Mouse (Mus musculus) neural tube, embryonic 12.5 days (tissue): ENCODE results near the gene Vamp8. TPM values are rescaled to one million over a fixed set of nuclear protein-coding genes. Genes with fewer than 3 reads are reported as not detected.

ENCODE experiments used
- ATAC-seq: fragments of 200-750 bp; cut with Nextera tagmentation; 2 replicates; pipeline ENCODE4 v1.8.0; 2017; ENCODE audit warnings: low read depth, mild to moderate bottlenecking, moderate TSS enrichment, moderate library complexity; ENCODE audit not compliant: low FRiP score
- H3K27ac ChIP-seq: fragments of 300-500 bp; sonication (generic); 2 replicates; pipeline ENCODE4 v1.5.1; 2016
- H3K27me3 ChIP-seq: fragments of 300-500 bp; sonication (generic); replicated peaks from 2 replicates; pipeline ENCODE4 v1.6.1; 2016; ENCODE audit warnings: mild to moderate bottlenecking
- H3K36me3 ChIP-seq: fragments of 300-500 bp; sonication (generic); 2 replicates; pipeline ENCODE4 v1.6.1; 2016; ENCODE audit warnings: mild to moderate bottlenecking
- H3K4me1 ChIP-seq: fragments of 300-500 bp; sonication (generic); 2 replicates; pipeline ENCODE4 v1.6.1; 2016
- H3K4me2 ChIP-seq: fragments of 300-500 bp; sonication (generic); replicated peaks from 2 replicates; pipeline ENCODE4 v1.6.1; 2016; ENCODE audit warnings: mild to moderate bottlenecking
- H3K4me3 ChIP-seq: fragments of 300-500 bp; sonication (generic); 2 replicates; pipeline ENCODE4 v1.5.1; 2016
- H3K9ac ChIP-seq: fragments of 300-500 bp; sonication (generic); 2 replicates; pipeline ENCODE4 v1.6.1; 2016; ENCODE audit warnings: mild to moderate bottlenecking
- H3K9me3 ChIP-seq: fragments of 300-500 bp; sonication (generic); 2 replicates; pipeline ENCODE4 v1.6.1; 2016; ENCODE audit warnings: mild to moderate bottlenecking
- WGBS: fragments of 180-500 bp; shearing (Covaris S2); methylation state at CpG from one replicate; pipeline ENCODE4 v1.1.7; 2016; 5-methylcytosine and 5-hydroxymethylcytosine counted together
- polyA plus RNA-seq: library from polyadenylated mRNA; unstranded; fragments of >200 nt; fragmentation: Nextera tagmentation; extraction: Ambion mirVana; gene quantifications from 2 replicates; pipeline ENCODE4 v1.2.1, GENCODE M21; 2016

The Vamp8 gene
- polyA plus RNA-seq = 31.8 and 34.6 TPM in 2 replicates

- peak; percentile 48; the same call in 1 of the 2 replicates for ATAC-seq
- peak within 1 kb of the TSS; percentile 58 for H3K4me2 ChIP-seq
These were observed at the start of gene Vamp8 for GRCm38 (mm10) chr6:72389941-72390771. TSS of gene Vamp8 (minus strand) at chr6:72390703.

GRCm38 (mm10) chr6:72439355-72440185 is 49.1 kb upstream of the Vamp8 start, which contains the start of gene Mat2a:
TSS of gene Mat2a (minus strand) at chr6:72439558.
- Histone ChIP-seq H3K27ac (peak within 1 kb of the TSS; percentile 92), H3K27me3 (no peaks in the 10 kb centered on the region), H3K4me1 (peaks cover 15% of the 10 kb centered on the region), H3K4me3 (peak within 1 kb of the TSS; percentile 95), H3K4me2 (peak within 1 kb of the TSS; percentile 76), H3K9me3 (no peaks in the 10 kb centered on the region), H3K9ac (peak within 1 kb of the TSS; percentile 99), H3K36me3 (peaks cover 23% of the 10 kb centered on the region)
- ATAC-seq = peak; percentile 88
- WGBS = under 1% methylated on average over 77 of the region's 77 CpGs

More at GRCm38 (mm10) chr6:72389941-72390771, at the start of gene Vamp8:
- Histone ChIP-seq H3K9ac (peak within 1 kb of the TSS; percentile 45), H3K27me3 (peaks cover 15% of the 10 kb centered on the region; the same call in 1 of the 2 replicates), H3K4me1 (peaks cover 11% of the 10 kb centered on the region; the same call in 1 of the 2 replicates), H3K9me3 (no peaks in the 10 kb centered on the region), H3K4me3 (peak within 1 kb of the TSS; percentile 34), H3K27ac (no peak within 1 kb of the TSS), H3K36me3 (no peaks in the 10 kb centered on the region)
- 2% methylated on average over 33 of the region's 33 CpGs for WGBS

DNA sequence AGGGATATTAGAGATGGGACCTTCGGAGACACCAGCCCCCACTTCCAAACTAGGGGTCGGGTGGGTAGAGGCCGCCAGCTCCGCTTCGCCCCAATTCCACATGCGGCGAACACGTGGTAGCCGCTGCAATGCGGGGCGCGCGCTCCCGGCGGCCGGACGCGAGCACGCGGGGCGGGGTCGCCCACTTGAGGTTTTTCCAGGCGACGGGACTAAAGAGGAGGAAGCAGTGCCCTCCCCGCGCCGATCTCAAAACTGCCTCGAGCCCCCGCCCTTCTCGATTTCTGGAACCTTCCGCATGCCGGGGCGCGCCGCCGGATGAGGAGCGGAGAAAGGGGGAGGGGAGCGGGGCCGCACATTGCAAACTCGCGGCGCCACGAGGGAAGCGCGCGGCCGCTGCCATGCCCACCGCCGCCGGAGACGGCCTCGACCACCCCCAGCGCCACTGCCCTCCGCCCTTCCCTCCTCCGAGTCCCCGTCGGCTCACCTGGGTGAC is 48.4 kb upstream of the Vamp8 start:
- under 1% methylated on average over 57 of the region's 57 CpGs for WGBS
- no peaks in the 10 kb centered on the region for H3K27me3 ChIP-seq
- peak overlapping the region; percentile 99 for H3K9ac ChIP-seq
- H3K36me3 ChIP-seq = peaks cover 27% of the 10 kb centered on the region
- H3K27ac ChIP-seq = peak overlapping the region; percentile 92
- peak overlapping the region; percentile 76 for H3K4me2 ChIP-seq
- ATAC-seq = peak; percentile 31
- peaks cover 15% of the 10 kb centered on the region for H3K4me1 ChIP-seq
- peak overlapping the region; percentile 95 for H3K4me3 ChIP-seq
- no peaks in the 10 kb centered on the region for H3K9me3 ChIP-seq

DNA sequence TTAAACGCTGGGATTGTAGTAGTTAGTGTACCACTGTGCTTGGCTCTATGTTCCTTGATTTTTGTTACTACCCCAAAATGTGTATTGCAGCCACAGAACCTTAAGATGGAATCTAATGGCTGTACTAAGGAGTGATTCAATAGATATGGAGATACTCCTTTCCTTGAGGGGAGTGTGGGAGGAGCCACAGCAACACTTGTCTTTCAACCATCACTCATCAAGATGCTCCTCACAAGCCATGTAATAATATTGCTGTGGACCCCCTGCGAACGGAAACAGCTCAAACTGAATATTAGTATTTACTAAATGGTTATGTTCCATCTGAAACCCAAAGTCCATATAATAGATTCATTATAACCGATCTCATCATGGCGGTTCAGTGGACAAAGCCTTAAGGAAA is 47.7 kb upstream of the Vamp8 start:
- Histone ChIP-seq H3K36me3 (peaks cover 33% of the 10 kb centered on the region), H3K4me1 (peaks cover 15% of the 10 kb centered on the region), H3K27ac (no peak overlapping the region), H3K9ac (peak overlapping the region; percentile 99), H3K9me3 (no peaks in the 10 kb centered on the region), H3K4me3 (peak overlapping the region; percentile 95), H3K27me3 (no peaks in the 10 kb centered on the region), H3K4me2 (peak overlapping the region; percentile 76)
- ATAC-seq = no peak
- 2% methylated on average over 5 of the region's 5 CpGs for WGBS

GRCm38 (mm10) chr6:72432153-72432552 is 41.6 kb upstream of the Vamp8 start:
- no peak overlapping the region for H3K4me3 ChIP-seq
- ATAC-seq = no peak
- H3K4me2 ChIP-seq = no peak overlapping the region
- no peaks in the 10 kb centered on the region for H3K9me3 ChIP-seq
- peaks cover 62% of the 10 kb centered on the region for H3K36me3 ChIP-seq
- no peaks in the 10 kb centered on the region for H3K27me3 ChIP-seq
- 0 out of 2 replicates have a peak, but pooled peaks cover 7% of the 10 kb centered on the region for H3K4me1 ChIP-seq
- no peak overlapping the region for H3K9ac ChIP-seq
- 81% methylated on average over 2 of the region's 2 CpGs for WGBS
- no peak overlapping the region for H3K27ac ChIP-seq

GRCm38 (mm10) chr6:72430989-72431921 is 40.8 kb upstream of the Vamp8 start:
- no peak overlapping the region for H3K9ac ChIP-seq
- 0 out of 2 replicates have a peak, but pooled peaks have one; percentile 14 for ATAC-seq
- H3K4me3 ChIP-seq = no peak overlapping the region
- H3K36me3 ChIP-seq = peaks cover 63% of the 10 kb centered on the region
- 0 out of 2 replicates have a peak, but pooled peaks cover 5% of the 10 kb centered on the region for H3K4me1 ChIP-seq
- no peak overlapping the region for H3K4me2 ChIP-seq
- no peaks in the 10 kb centered on the region for H3K9me3 ChIP-seq
- H3K27me3 ChIP-seq = no peaks in the 10 kb centered on the region
- no peak overlapping the region for H3K27ac ChIP-seq
- WGBS = 26% methylated on average over 5 of the region's 5 CpGs

GRCm38 (mm10) chr6:72429061-72429842 is 38.7 kb upstream of the Vamp8 start:
- Histone ChIP-seq H3K4me1 (0 out of 2 replicates have a peak, but pooled peaks cover 5% of the 10 kb centered on the region), H3K4me2 (no peak overlapping the region), H3K36me3 (peaks cover 63% of the 10 kb centered on the region), H3K27ac (no peak overlapping the region), H3K27me3 (no peaks in the 10 kb centered on the region), H3K4me3 (no peak overlapping the region), H3K9me3 (no peaks in the 10 kb centered on the region), H3K9ac (no peak overlapping the region)
- ATAC-seq = no peak
- 88% methylated on average over 21 of the region's 21 CpGs for WGBS

GRCm38 (mm10) chr6:72428036-72428435 is 37.5 kb upstream of the Vamp8 start:
- Histone ChIP-seq H3K4me3 (no peak overlapping the region), H3K9me3 (no peaks in the 10 kb centered on the region), H3K27ac (no peak overlapping the region), H3K36me3 (peaks cover 66% of the 10 kb centered on the region), H3K9ac (no peak overlapping the region), H3K4me2 (no peak overlapping the region), H3K4me1 (0 out of 2 replicates have a peak, but pooled peaks cover 5% of the 10 kb centered on the region), H3K27me3 (no peaks in the 10 kb centered on the region)
- peak; percentile 86 for ATAC-seq
- 37% methylated on average over 8 of the region's 8 CpGs for WGBS

- Histone ChIP-seq H3K9ac (no peak overlapping the region), H3K9me3 (no peaks in the 10 kb centered on the region), H3K27ac (no peak overlapping the region), H3K4me3 (no peak overlapping the region), H3K4me1 (0 out of 2 replicates have a peak, but pooled peaks cover 5% of the 10 kb centered on the region), H3K4me2 (no peak overlapping the region), H3K27me3 (no peaks in the 10 kb centered on the region), H3K36me3 (peaks cover 74% of the 10 kb centered on the region)
- no peak for ATAC-seq
- 95% methylated on average over 11 of the region's 11 CpGs for WGBS
These were observed 35.1 kb upstream of the Vamp8 start for GRCm38 (mm10) chr6:72425646-72426045.

- no peak overlapping the region for H3K4me3 ChIP-seq
- no peak overlapping the region for H3K4me2 ChIP-seq
- no peaks in the 10 kb centered on the region for H3K9me3 ChIP-seq
- peaks cover 2% of the 10 kb centered on the region; the same call in 1 of the 2 replicates for H3K4me1 ChIP-seq
- H3K36me3 ChIP-seq = peaks cover 68% of the 10 kb centered on the region
- no peak overlapping the region for H3K27ac ChIP-seq
- no peaks in the 10 kb centered on the region for H3K27me3 ChIP-seq
- WGBS = 95% methylated on average over 10 of the region's 10 CpGs
- ATAC-seq = no peak
- H3K9ac ChIP-seq = no peak overlapping the region
These were observed 30.4 kb upstream of the Vamp8 start for GRCm38 (mm10) chr6:72420901-72421300.
